ENCODE assay signal across 8 mouse cellular contexts in the genomic region with DNA sequence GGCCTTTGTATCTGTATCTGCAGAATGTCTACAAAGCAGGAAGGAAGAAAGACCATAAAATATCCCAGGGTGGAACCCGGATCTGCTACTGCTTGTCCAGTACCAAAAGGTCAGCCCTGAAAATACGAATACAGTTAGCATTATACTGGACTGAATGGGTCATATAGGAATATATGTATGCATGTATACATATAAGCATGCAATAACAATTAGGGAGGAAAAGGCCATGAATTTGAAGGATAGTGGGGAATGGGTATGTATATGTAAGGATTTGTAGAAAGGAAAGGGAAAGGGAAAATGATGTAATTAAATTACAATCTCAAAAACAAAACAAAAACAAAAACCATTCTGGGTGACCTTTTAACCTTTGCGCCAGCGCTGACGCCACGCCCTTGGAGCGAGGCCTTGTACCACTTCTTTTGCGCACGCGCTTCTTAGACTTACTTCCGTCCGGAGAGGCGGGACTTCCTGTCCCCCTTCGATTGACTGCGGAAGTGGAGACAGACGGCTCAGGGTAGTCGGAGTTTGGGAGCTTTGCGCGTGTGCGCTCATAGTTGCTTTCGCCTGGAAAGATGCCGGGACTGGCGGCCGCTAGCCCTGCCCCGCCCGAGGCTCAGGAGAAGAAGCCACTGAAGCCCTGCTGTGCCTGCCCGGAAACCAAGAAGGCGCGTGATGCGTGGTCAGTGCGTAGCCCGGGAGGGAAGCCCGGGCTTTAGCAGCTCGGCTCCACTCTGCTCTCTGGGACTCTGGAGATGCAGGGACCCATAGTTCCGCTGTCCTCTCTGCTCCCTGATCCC. TPM values are rescaled to one million over a fixed set of nuclear protein-coding genes. Genes with fewer than 3 reads are reported as not detected.
A peak's percentile ranks its signal among the peaks of the same experiment; 100 is the strongest.
DNase-seq lines count a peak whose midpoint lies in the region; ATAC-seq and TF ChIP-seq lines count a peak whose summit lies in the region.

A gene (plus strand): TSS at position 463 of the 797 bp plus-strand sequence.
A gene (plus strand): TSS at position 512 of the 797 bp plus-strand sequence.

- peaks cover 28% of the 10 kb centered on the region for H3K36me3 ChIP-seq in embryonic facial prominence, embryonic 14.5 days (ENCODE audit: control insufficient read depth, insufficient read depth, low read length)
- peaks cover 31% of the 10 kb centered on the region for H3K36me3 ChIP-seq in heart, adult 2 months (ENCODE audit: control insufficient read depth, insufficient read depth, low read length)
- peaks cover 26% of the 10 kb centered on the region for H3K36me3 ChIP-seq in limb, embryonic 13.5 days
- peaks cover 3% of the 10 kb centered on the region for H3K36me3 ChIP-seq in midbrain, embryonic 16.5 days (ENCODE audit: control insufficient read depth, insufficient read depth, low read length)

- H3K9ac ChIP-seq in embryonic facial prominence, embryonic 14.5 days (ENCODE audit: low read depth, low read length), result peak within 1 kb of the TSS; percentile 93
- H3K9ac ChIP-seq in heart, adult 2 months (ENCODE audit: low read depth, low read length), result peak within 1 kb of the TSS; percentile 74
- H3K9ac ChIP-seq in limb, embryonic 13.5 days, result peak within 1 kb of the TSS; percentile 81
- peak within 1 kb of the TSS; percentile 80 for H3K9ac ChIP-seq in midbrain, embryonic 16.5 days (ENCODE audit: low read depth, low read length)

- H3K27me3 ChIP-seq in embryonic facial prominence, embryonic 14.5 days (replicated peaks; ENCODE audit: control insufficient read depth, insufficient read depth, low read length), result no peaks in the 10 kb centered on the region
- H3K27me3 ChIP-seq in heart, adult 2 months (ENCODE audit: control insufficient read depth, insufficient read depth, low read length), result no peaks in the 10 kb centered on the region
- no peaks in the 10 kb centered on the region for H3K27me3 ChIP-seq in limb, embryonic 13.5 days
- no peaks in the 10 kb centered on the region for H3K27me3 ChIP-seq in midbrain, embryonic 16.5 days (ENCODE audit: control insufficient read depth, insufficient read depth, low read depth, low read length)

- no peak for TF ChIP-seq CTCF in heart, adult 2 months (IDR thresholded peaks at IDR 0.05)

- peak within 1 kb of the TSS; percentile 71 for H3K4me2 ChIP-seq in embryonic facial prominence, embryonic 14.5 days (ENCODE audit: low read depth, low read length)
- H3K4me2 ChIP-seq in limb, embryonic 13.5 days (replicated peaks), result peak within 1 kb of the TSS; percentile 63
- H3K4me2 ChIP-seq in midbrain, embryonic 16.5 days (ENCODE audit: low read length), result peak within 1 kb of the TSS; percentile 66

- ATAC-seq in embryonic facial prominence, embryonic 14.5 days (ENCODE audit: low read depth), result peak; percentile 97
- ATAC-seq in limb, embryonic 13.5 days (ENCODE audit: low FRiP score, low read depth), result peak; percentile 95
- ATAC-seq in midbrain, embryonic 16.5 days, result peak; percentile 98

- peak; percentile 99 for DNase-seq in 3T3-L1 (ENCODE audit: low read depth, low spot score)
- DNase-seq in adrenal gland, postnatal 4 days (ENCODE audit: low spot score in 2 of 2), result peak; percentile 72 to 80
- DNase-seq in embryonic facial prominence, embryonic 14.5 days (ENCODE audit: low spot score), result peak; percentile 98
- peak; percentile 93 to 96 for DNase-seq in heart, adult 2 months
- peak; percentile 95 to 96 for DNase-seq in kidney, adult 8-10 months
- peak; percentile 84 to 95 for DNase-seq in spleen, postnatal 10 days (ENCODE audit: low spot score in 2 of 2)

- H3K4me1 ChIP-seq in embryonic facial prominence, embryonic 14.5 days (ENCODE audit: control insufficient read depth, insufficient read depth, low read length), result peaks cover 5% of the 10 kb centered on the region
- peaks cover 6% of the 10 kb centered on the region for H3K4me1 ChIP-seq in heart, adult 2 months (ENCODE audit: control insufficient read depth, insufficient read depth, low read length)
- H3K4me1 ChIP-seq in limb, embryonic 13.5 days, result peaks cover 14% of the 10 kb centered on the region
- peaks cover 8% of the 10 kb centered on the region for H3K4me1 ChIP-seq in midbrain, embryonic 16.5 days (ENCODE audit: control insufficient read depth, insufficient read depth, low read length)

- H3K79me2 ChIP-seq in heart, adult 2 months (replicated peaks; ENCODE audit: control insufficient read depth, insufficient read depth, low read length), result 0 out of 2 replicates have a peak, but pooled peaks cover 3% of the 10 kb centered on the region

- intact Hi-C loops in heart, adult 2 months (cut with DNase I), result loop anchor here (1.0 to 10.0 kb wide), 4 partner anchors 46 to 252 kb away; a partner anchor contains a TSS

- WGBS in embryonic facial prominence, embryonic 14.5 days, result 3% methylated on average over 31 of the region's 35 CpGs
- 3% methylated on average over 35 of the region's 35 CpGs for WGBS in heart, adult 2 months
- 3% methylated on average over 35 of the region's 35 CpGs for WGBS in limb, embryonic 13.5 days
- WGBS in midbrain, embryonic 16.5 days, result 3% methylated on average over 35 of the region's 35 CpGs

- peak; percentile 94 for TF ChIP-seq POLR2A in heart, adult 2 months (IDR thresholded peaks at IDR 0.05; ENCODE audit: insufficient read depth, low read depth, low read length)

- H3K9me3 ChIP-seq in embryonic facial prominence, embryonic 14.5 days (ENCODE audit: control insufficient read depth, low read length), result no peaks in the 10 kb centered on the region
- no peaks in the 10 kb centered on the region for H3K9me3 ChIP-seq in limb, embryonic 13.5 days
- no peaks in the 10 kb centered on the region for H3K9me3 ChIP-seq in midbrain, embryonic 16.5 days (replicated peaks; ENCODE audit: control insufficient read depth, low read length, poor library complexity, severe bottlenecking)

- peak within 1 kb of the TSS; percentile 88 for H3K27ac ChIP-seq in embryonic facial prominence, embryonic 14.5 days (replicated peaks; ENCODE audit: low read depth, low read length)
- peak within 1 kb of the TSS; percentile 91 for H3K27ac ChIP-seq in heart, adult 2 months
- H3K27ac ChIP-seq in limb, embryonic 13.5 days, result peak within 1 kb of the TSS; percentile 67
- H3K27ac ChIP-seq in midbrain, embryonic 16.5 days (ENCODE audit: low read length), result peak within 1 kb of the TSS; percentile 70

- peak; percentile 80 for TF ChIP-seq EP300 in heart, adult 2 months (IDR thresholded peaks at IDR 0.05; ENCODE audit: insufficient read depth, low read depth, low read length)

- peak within 1 kb of the TSS; percentile 92 for H3K4me3 ChIP-seq in embryonic facial prominence, embryonic 14.5 days (ENCODE audit: low read depth, low read length)
- peak within 1 kb of the TSS; percentile 79 for H3K4me3 ChIP-seq in heart, adult 2 months
- H3K4me3 ChIP-seq in limb, embryonic 13.5 days, result peak within 1 kb of the TSS; percentile 64
- peak within 1 kb of the TSS; percentile 64 for H3K4me3 ChIP-seq in midbrain, embryonic 16.5 days (ENCODE audit: low read depth, low read length)

RNA-seq across cellular contexts. Expression of the first gene that starts in this region (rescaled TPM):
- 100 to 1,000 TPM; 171 to 172 TPM for total RNA-seq in adrenal gland, postnatal 4 days (2021)
- polyA plus RNA-seq in embryonic facial prominence, embryonic 14.5 days (2014; fragmentation: Nextera tagmentation; extraction: Ambion mirVana), result 133 and 168 TPM in 2 replicates
- 100 to 1,000 TPM; 295 to 358 TPM for total RNA-seq in heart, adult 2 months (2021)
- polyA plus RNA-seq in heart, adult 2 months (2012; rRNA removed), result 190 and 221 TPM in 2 replicates
- 98.8 and 106 TPM in 2 replicates for polyA plus RNA-seq in limb, embryonic 13.5 days (2015; fragmentation: Nextera tagmentation; extraction: Ambion mirVana)
- polyA plus RNA-seq in midbrain, embryonic 16.5 days (2015; fragmentation: Nextera tagmentation; extraction: Ambion mirVana), result 66.0 and 68.5 TPM in 2 replicates

RNA-seq across cellular contexts. Expression of the second gene that starts in this region (rescaled TPM):
- total RNA-seq in adrenal gland, postnatal 4 days (2021), result not detected
- polyA plus RNA-seq in embryonic facial prominence, embryonic 14.5 days (2014; fragmentation: Nextera tagmentation; extraction: Ambion mirVana), result not detected in 2 replicates
- not detected for total RNA-seq in heart, adult 2 months (2021)
- polyA plus RNA-seq in heart, adult 2 months (2012; rRNA removed), result not detected in 2 replicates
- not detected in 2 replicates for polyA plus RNA-seq in limb, embryonic 13.5 days (2015; fragmentation: Nextera tagmentation; extraction: Ambion mirVana)
- polyA plus RNA-seq in midbrain, embryonic 16.5 days (2015; fragmentation: Nextera tagmentation; extraction: Ambion mirVana), result not detected in 2 replicates

Comparison
In these comparisons a context has a peak if more than half of its experiments do, and no peak if none do; other contexts are left out.
1. Peak in every context shown above with its lines: DNase-seq, ATAC-seq, H3K4me3 ChIP-seq and H3K27ac ChIP-seq.